Mouse (Mus musculus): ENCODE results near the gene Zswim3. TPM values are rescaled to one million over a fixed set of nuclear protein-coding genes. Genes with fewer than 3 reads are reported as not detected.

The Zswim3 gene
- polyA plus RNA-seq, 1 experiment = 2.6 TPM

DNA sequence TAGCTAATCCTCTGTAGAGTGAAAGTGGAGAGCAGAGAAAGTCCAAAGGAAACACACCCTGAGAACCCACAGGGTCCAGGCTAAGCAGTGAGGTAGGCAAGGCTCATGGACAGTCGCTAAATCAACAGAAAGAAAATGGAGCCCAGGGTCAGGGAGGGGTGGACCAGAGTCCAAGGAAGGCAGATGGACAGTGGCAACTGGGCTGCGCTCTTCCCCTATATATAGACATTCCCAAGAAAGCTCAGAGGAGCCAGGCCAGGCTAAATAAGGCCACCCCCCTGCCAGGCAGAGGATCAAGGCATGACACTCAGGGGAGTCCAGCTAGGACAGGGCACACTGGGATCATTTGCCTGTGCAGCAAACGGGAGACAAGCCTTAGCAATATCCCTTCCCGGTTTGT lies 23.0 kb upstream of the Zswim3 start:
- Histone ChIP-seq H3K4me3 (ENCODE audit: low read depth, low read length) (no peak overlapping the region), H3K4me1 (ENCODE audit: control insufficient read depth, insufficient read depth, insufficient read length, low read length) (peaks cover 7% of the 10 kb centered on the region; the same call in 1 of the 2 replicates), H3K27me3 (ENCODE audit: control insufficient read depth, insufficient read depth, low read length) (no peaks in the 10 kb centered on the region), H3K36me3 (ENCODE audit: control insufficient read depth, insufficient read depth, low read length) (no peaks in the 10 kb centered on the region), H3K27ac (ENCODE audit: insufficient read depth, low read depth, low read length) (no peak overlapping the region)
- no peak for TF ChIP-seq CTCF (IDR thresholded peaks at IDR 0.05; ENCODE audit: extremely low read depth, insufficient read length, insufficient replicate concordance, low read depth, low read length)
- TF ChIP-seq POLR2A (IDR thresholded peaks at IDR 0.05; ENCODE audit: low read depth, low read length) = no peak
- 73% methylated on average over 4 of the region's 4 CpGs for WGBS

- no peak overlapping the region for H3K27ac ChIP-seq (ENCODE audit: insufficient read depth, low read depth, low read length)
- TF ChIP-seq CTCF (IDR thresholded peaks at IDR 0.05; ENCODE audit: extremely low read depth, insufficient read length, insufficient replicate concordance, low read depth, low read length) = no peak
- TF ChIP-seq POLR2A (IDR thresholded peaks at IDR 0.05; ENCODE audit: low read depth, low read length) = no peak
- 76% methylated on average over 7 of the region's 7 CpGs for WGBS
- no peaks in the 10 kb centered on the region for H3K27me3 ChIP-seq (ENCODE audit: control insufficient read depth, insufficient read depth, low read length)
- peaks cover 7% of the 10 kb centered on the region; the same call in 1 of the 2 replicates for H3K4me1 ChIP-seq (ENCODE audit: control insufficient read depth, insufficient read depth, insufficient read length, low read length)
- peaks cover 2% of the 10 kb centered on the region; the same call in 1 of the 2 replicates for H3K36me3 ChIP-seq (ENCODE audit: control insufficient read depth, insufficient read depth, low read length)
- no peak overlapping the region for H3K4me3 ChIP-seq (ENCODE audit: low read depth, low read length)
These were observed 20.8 kb upstream of the Zswim3 start for GRCm38 (mm10) chr2:164783926-164784581.

GRCm38 (mm10) chr2:164784869-164785420 lies 20.0 kb upstream of the Zswim3 start:
- TF ChIP-seq POLR2A (IDR thresholded peaks at IDR 0.05; ENCODE audit: low read depth, low read length) = no peak
- peak overlapping the region; percentile 76 for H3K27ac ChIP-seq (ENCODE audit: insufficient read depth, low read depth, low read length)
- no peaks in the 10 kb centered on the region for H3K27me3 ChIP-seq (ENCODE audit: control insufficient read depth, insufficient read depth, low read length)
- H3K4me1 ChIP-seq (ENCODE audit: control insufficient read depth, insufficient read depth, insufficient read length, low read length) = peaks cover 7% of the 10 kb centered on the region; the same call in 1 of the 2 replicates
- whole genome bisulfite sequencing = 2% methylated on average over 7 of the region's 7 CpGs
- H3K36me3 ChIP-seq (ENCODE audit: control insufficient read depth, insufficient read depth, low read length) = peaks cover 5% of the 10 kb centered on the region
- peak overlapping the region; percentile 84 for H3K4me3 ChIP-seq (ENCODE audit: low read depth, low read length)

DNA sequence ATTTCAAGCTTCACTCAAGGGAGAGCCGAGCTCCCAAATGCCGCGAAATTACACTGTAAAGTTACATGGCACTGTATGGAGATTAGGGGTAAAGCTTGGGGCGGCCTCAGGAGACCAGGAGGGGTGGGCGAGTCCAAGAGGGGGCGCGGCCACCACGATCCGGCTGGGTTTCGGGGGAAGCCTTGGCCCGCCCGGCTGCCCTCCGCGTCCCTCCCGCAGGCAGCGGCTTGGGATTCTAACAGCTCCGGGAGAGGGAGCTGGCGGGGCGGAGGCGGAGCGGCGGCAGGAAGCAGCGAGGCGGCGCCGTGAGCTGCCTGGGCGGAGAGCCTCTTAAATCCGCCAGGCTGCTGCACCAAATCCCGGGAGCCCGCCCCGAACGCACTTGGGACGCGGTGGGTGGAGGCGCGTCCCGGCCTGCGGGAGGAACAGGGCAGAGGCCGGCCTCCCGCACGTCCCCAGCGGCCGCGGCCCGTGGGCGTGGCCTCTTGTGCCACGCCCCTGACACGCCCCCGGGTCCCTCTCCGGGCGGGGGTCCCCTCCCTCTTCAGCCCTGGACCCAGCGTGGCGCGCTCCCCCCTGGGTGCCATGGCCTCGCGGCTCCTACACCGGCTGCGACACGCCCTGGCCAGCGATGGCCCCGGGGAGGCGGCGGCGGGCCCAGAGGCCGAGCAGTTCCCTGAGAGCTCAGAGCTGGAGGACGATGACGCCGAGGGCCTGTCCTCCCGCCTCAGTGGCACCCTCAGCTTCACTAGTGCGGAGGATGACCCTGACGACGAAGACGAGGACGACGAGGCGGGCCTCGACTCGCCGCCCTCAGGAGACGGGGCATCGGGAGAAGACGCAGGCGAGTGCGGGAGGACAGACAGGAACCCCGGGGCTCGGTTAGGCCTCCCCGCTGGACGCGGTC lies 19.2 kb upstream of the Zswim3 start, which contains the start of gene Snx21:
Gene Snx21 (plus strand): TSS at position 343 of the 907 bp plus-strand sequence.
- TF ChIP-seq POLR2A (IDR thresholded peaks at IDR 0.05; ENCODE audit: low read depth, low read length) (peak; percentile 90), CTCF (IDR thresholded peaks at IDR 0.05; ENCODE audit: extremely low read depth, insufficient read length, insufficient replicate concordance, low read depth, low read length) (peak; percentile 22; the same call in 1 of the 2 replicates)
- peak within 1 kb of the TSS; percentile 76 for H3K27ac ChIP-seq (ENCODE audit: insufficient read depth, low read depth, low read length)
- peaks cover 5% of the 10 kb centered on the region for H3K36me3 ChIP-seq (ENCODE audit: control insufficient read depth, insufficient read depth, low read length)
- peak within 1 kb of the TSS; percentile 84 for H3K4me3 ChIP-seq (ENCODE audit: low read depth, low read length)
- no peaks in the 10 kb centered on the region for H3K27me3 ChIP-seq (ENCODE audit: control insufficient read depth, insufficient read depth, low read length)
- under 1% methylated on average over 87 of the region's 89 CpGs for WGBS
- peaks cover 7% of the 10 kb centered on the region; the same call in 1 of the 2 replicates for H3K4me1 ChIP-seq (ENCODE audit: control insufficient read depth, insufficient read depth, insufficient read length, low read length)

DNA sequence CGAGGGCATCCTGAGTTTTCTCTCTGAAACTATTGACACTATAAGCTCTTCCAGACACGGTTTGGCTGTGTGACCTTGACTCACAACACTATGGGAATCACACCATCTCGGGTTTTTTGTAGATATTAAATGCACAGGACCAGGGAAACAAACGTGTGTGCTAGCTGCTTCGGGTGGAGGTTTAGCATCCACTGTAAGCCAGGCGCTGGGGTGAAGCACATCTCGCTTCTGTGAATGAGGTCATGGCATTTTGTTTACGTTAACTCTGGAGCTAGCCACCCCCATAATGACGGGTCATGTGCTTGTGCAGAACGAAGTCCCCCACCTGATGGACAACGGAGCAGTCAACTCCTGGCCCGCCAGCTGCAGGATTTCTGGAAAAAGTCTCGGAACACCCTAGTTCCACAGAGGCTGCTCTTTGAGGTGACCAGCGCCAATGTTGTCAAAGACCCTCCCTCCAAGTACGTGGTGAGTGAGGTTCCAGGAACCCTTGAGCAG lies 18.5 kb upstream of the Zswim3 start:
- Histone ChIP-seq H3K4me1 (ENCODE audit: control insufficient read depth, insufficient read depth, insufficient read length, low read length) (peaks cover 7% of the 10 kb centered on the region; the same call in 1 of the 2 replicates), H3K36me3 (ENCODE audit: control insufficient read depth, insufficient read depth, low read length) (peaks cover 6% of the 10 kb centered on the region), H3K4me3 (ENCODE audit: low read depth, low read length) (peak overlapping the region; percentile 84), H3K27ac (ENCODE audit: insufficient read depth, low read depth, low read length) (peak overlapping the region; percentile 73), H3K27me3 (ENCODE audit: control insufficient read depth, insufficient read depth, low read length) (no peaks in the 10 kb centered on the region)
- 22% methylated on average over 15 of the region's 15 CpGs for WGBS
- TF ChIP-seq POLR2A (IDR thresholded peaks at IDR 0.05; ENCODE audit: low read depth, low read length) (no peak), CTCF (IDR thresholded peaks at IDR 0.05; ENCODE audit: extremely low read depth, insufficient read length, insufficient replicate concordance, low read depth, low read length) (no peak)

DNA sequence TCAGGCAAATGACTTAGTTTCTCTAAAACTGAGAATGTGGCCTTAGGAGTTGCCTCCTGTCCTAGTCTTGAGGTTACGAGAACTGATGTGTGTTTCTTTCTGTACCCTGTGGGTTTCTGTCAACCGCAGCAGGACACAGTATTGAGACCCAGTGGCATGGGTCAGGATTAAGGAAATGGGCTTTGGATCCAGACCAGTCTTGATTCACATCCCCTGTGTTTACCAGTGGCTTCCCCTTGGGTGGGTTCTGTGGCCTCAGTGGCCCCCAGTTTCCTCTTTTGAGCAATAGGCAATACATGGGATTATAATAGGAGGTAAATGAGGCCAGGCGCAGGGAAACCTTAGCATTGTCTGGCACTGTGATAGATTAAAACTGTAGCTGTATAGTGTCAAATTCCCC lies 17.9 kb upstream of the Zswim3 start:
- H3K36me3 ChIP-seq (ENCODE audit: control insufficient read depth, insufficient read depth, low read length) = peaks cover 12% of the 10 kb centered on the region
- WGBS = 82% methylated on average over 3 of the region's 3 CpGs
- H3K4me1 ChIP-seq (ENCODE audit: control insufficient read depth, insufficient read depth, insufficient read length, low read length) = peaks cover 7% of the 10 kb centered on the region; the same call in 1 of the 2 replicates
- TF ChIP-seq POLR2A (IDR thresholded peaks at IDR 0.05; ENCODE audit: low read depth, low read length) = no peak
- no peak for TF ChIP-seq CTCF (IDR thresholded peaks at IDR 0.05; ENCODE audit: extremely low read depth, insufficient read length, insufficient replicate concordance, low read depth, low read length)
- no peak overlapping the region for H3K27ac ChIP-seq (ENCODE audit: insufficient read depth, low read depth, low read length)
- no peaks in the 10 kb centered on the region for H3K27me3 ChIP-seq (ENCODE audit: control insufficient read depth, insufficient read depth, low read length)
- H3K4me3 ChIP-seq (ENCODE audit: low read depth, low read length) = no peak overlapping the region

All from small intestine, adult 2 months (tissue).